Mouse (Mus musculus) stomach, postnatal 0 days (tissue): Measurements from ENCODE around the gene Hspb7. TPM values are rescaled to one million over a fixed set of nuclear protein-coding genes. Genes with fewer than 3 reads are reported as not detected.
A peak's percentile ranks its signal among the peaks of the same experiment; 100 is the strongest.

Source experiments
- ATAC-seq: fragments of 200-750 bp; cut with Nextera tagmentation; 2 replicates; pipeline ENCODE4 v1.8.0; 2017; ENCODE audit not compliant: low FRiP score, low TSS enrichment
- DNase-seq: peaks from one replicate; pipeline ENCODE4 v3.0.0-alpha.2; 2016; ENCODE audit warnings: low spot score
- H3K27ac ChIP-seq: fragments of 300-500 bp; sonication (generic); replicated peaks from 2 replicates; pipeline ENCODE4 v1.5.1; 2014; ENCODE audit warnings: mild to moderate bottlenecking, control low read depth
- H3K27me3 ChIP-seq: fragments of 300-500 bp; sonication (generic); 2 replicates; pipeline ENCODE4 v1.6.1; 2014; ENCODE audit warnings: low read length; ENCODE audit not compliant: control insufficient read depth, insufficient read depth
- H3K36me3 ChIP-seq: fragments of 300-500 bp; sonication (generic); 2 replicates; pipeline ENCODE4 v1.6.1; 2014; ENCODE audit warnings: low read length, mixed read lengths; ENCODE audit not compliant: control insufficient read depth, insufficient read depth
- H3K4me1 ChIP-seq: fragments of 300-500 bp; sonication (generic); replicated peaks from 2 replicates; pipeline ENCODE4 v1.6.1; 2014; ENCODE audit warnings: antibody characterized with exemption; ENCODE audit not compliant: control insufficient read depth, insufficient read depth
- H3K4me2 ChIP-seq: fragments of 300-500 bp; sonication (generic); replicated peaks from 2 replicates; pipeline ENCODE4 v1.6.1; 2014; ENCODE audit warnings: low read depth, mild to moderate bottlenecking, control low read depth, moderate library complexity
- H3K4me3 ChIP-seq: fragments of 300-500 bp; sonication (generic); 2 replicates; pipeline ENCODE4 v1.5.1; 2014; ENCODE audit warnings: low read depth, low read length, control low read depth
- H3K9ac ChIP-seq: fragments of 300-500 bp; sonication (generic); 2 replicates; pipeline ENCODE4 v1.6.1; 2014; ENCODE audit warnings: mild to moderate bottlenecking, low read length, control low read depth, mixed read lengths
- H3K9me3 ChIP-seq: fragments of 300-500 bp; sonication (generic); 2 replicates; pipeline ENCODE4 v1.6.1; 2016; ENCODE audit warnings: low read length; ENCODE audit not compliant: control insufficient read depth
- CTCF ChIP-seq: IDR thresholded peaks from 2 replicates; pipeline ENCODE4 v1.5.1; 2016; ENCODE audit warnings: antibody characterized with exemption, low read depth, mild to moderate bottlenecking, moderate library complexity
- EP300 ChIP-seq: optimal IDR thresholded peaks from 2 replicates; pipeline ENCODE3; 2016; ENCODE audit warnings: antibody characterized with exemption
- WGBS: fragments of 180-500 bp; shearing (Covaris S2); extraction: QIAGEN DNeasy Blood & Tissue Kit; methylation state at CpG from one replicate; pipeline ENCODE4 v1.1.7; 2014; 5-methylcytosine and 5-hydroxymethylcytosine counted together
- polyA plus RNA-seq: library from polyadenylated mRNA; unstranded; fragments of >200 nt; fragmentation: Nextera tagmentation; extraction: Ambion mirVana; gene quantifications from 2 replicates; pipeline ENCODE4 v1.2.1, GENCODE M21; 2015

Hspb7 gene
- polyA plus RNA-seq, 1 experiment from 2014 or later: 2.3 TPM

- no peak overlapping the region for H3K9ac ChIP-seq
- WGBS: 85% methylated on average over 15 of the region's 15 CpGs
- H3K4me2 ChIP-seq: no peak overlapping the region
- no peaks in the 10 kb centered on the region for H3K27me3 ChIP-seq
- ATAC-seq (no peak), DNase-seq (no peak)
- H3K9me3 ChIP-seq: no peaks in the 10 kb centered on the region
- H3K4me3 ChIP-seq: no peak overlapping the region
- peaks cover 37% of the 10 kb centered on the region for H3K36me3 ChIP-seq
- H3K4me1 ChIP-seq: no peaks in the 10 kb centered on the region
- H3K27ac ChIP-seq: no peak overlapping the region
- TF ChIP-seq CTCF (peak; percentile 46), EP300 (no peak)
Measured at GRCm38 (mm10) chr4:141466844-141467580, 46.4 kb downstream of the Hspb7 start.

- H3K27ac ChIP-seq: no peak overlapping the region
- H3K4me1 ChIP-seq: no peaks in the 10 kb centered on the region
- ATAC-seq (no peak), DNase-seq (no peak)
- no peak overlapping the region for H3K9ac ChIP-seq
- no peaks in the 10 kb centered on the region for H3K9me3 ChIP-seq
- peaks cover 41% of the 10 kb centered on the region for H3K36me3 ChIP-seq
- no peak for TF ChIP-seq CTCF
- TF ChIP-seq EP300: no peak
- no peaks in the 10 kb centered on the region for H3K27me3 ChIP-seq
- 84% methylated on average over 6 of the region's 6 CpGs for WGBS
- H3K4me3 ChIP-seq: no peak overlapping the region
- H3K4me2 ChIP-seq: no peak overlapping the region
Measured at GRCm38 (mm10) chr4:141467581-141467927, 47.0 kb downstream of the Hspb7 start.

DNA sequence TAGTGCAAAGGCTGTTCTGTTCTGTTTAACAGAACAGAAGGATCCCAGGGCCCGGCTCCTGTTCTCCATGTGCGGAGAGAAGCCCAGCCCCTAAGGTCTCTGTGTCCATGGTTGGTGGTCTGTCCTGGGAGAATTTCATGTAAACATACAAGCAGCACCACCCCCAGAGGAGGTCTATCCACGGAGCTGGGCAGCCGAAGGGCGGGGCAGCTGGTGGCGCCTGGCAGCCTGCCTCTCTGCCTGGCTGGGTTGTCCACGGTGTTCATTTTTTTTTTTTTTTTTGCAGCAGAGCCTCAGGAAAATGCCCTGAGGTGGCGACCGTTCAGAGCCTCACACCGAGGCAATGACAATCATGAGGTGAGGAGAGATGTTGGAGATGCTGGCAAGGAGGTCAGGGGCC is 48.0 kb downstream of the Hspb7 start:
- ATAC-seq: no peak
- Histone ChIP-seq H3K36me3 (peaks cover 38% of the 10 kb centered on the region), H3K4me3 (no peak overlapping the region), H3K27ac (no peak overlapping the region), H3K4me2 (no peak overlapping the region), H3K9me3 (no peaks in the 10 kb centered on the region), H3K4me1 (no peaks in the 10 kb centered on the region), H3K9ac (no peak overlapping the region), H3K27me3 (no peaks in the 10 kb centered on the region)
- 28% methylated on average over 10 of the region's 10 CpGs for WGBS
- no peak for DNase-seq
- no peak for TF ChIP-seq EP300
- no peak for TF ChIP-seq CTCF

DNA sequence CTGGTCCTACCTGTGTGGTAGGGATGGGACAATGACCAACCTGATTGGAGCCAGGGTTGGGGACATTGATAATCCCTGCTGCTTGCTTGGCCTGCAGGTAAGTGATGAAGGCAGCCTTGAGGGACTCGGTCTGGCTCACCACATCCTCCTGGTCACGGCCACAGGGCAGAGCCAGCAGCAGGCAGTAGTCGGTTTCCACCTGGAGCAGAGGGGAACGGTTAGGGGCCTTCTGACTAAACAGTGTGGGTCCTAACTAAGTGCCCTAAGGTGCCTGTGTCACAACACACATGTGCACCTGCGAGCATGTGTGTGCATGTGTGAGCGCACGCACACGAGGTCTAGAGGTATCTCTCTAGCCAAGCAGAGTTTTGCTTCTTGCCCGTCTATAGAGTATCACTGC is 48.8 kb downstream of the Hspb7 start:
- no peak overlapping the region for H3K4me2 ChIP-seq
- H3K4me3 ChIP-seq: no peak overlapping the region
- no peak overlapping the region for H3K9ac ChIP-seq
- H3K27me3 ChIP-seq: no peaks in the 10 kb centered on the region
- TF ChIP-seq EP300 (no peak), CTCF (no peak)
- peaks cover 38% of the 10 kb centered on the region for H3K36me3 ChIP-seq
- H3K27ac ChIP-seq: no peak overlapping the region
- DNase-seq (no peak), ATAC-seq (no peak)
- no peaks in the 10 kb centered on the region for H3K9me3 ChIP-seq
- 89% methylated on average over 9 of the region's 9 CpGs for WGBS
- H3K4me1 ChIP-seq: no peaks in the 10 kb centered on the region

DNA sequence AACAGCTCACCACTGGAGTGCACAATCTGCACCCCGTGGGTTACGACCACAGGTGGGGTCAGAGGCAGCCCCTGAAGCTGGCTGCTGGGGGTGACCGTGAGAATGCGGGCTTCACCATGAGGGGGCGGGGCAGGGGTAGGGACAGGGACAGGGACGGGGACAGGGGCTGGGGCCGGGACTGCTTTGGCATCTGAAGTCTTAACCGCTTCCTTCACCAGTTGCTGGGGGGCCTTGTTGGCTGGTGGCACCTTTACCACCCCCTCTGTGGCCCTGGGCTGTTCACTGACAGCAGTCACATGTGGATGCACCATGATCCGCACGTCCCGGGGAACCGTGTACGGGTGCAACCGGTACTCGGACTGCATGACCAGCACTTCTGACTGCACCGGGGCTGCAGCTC is 50.9 kb downstream of the Hspb7 start:
- peaks cover 44% of the 10 kb centered on the region for H3K36me3 ChIP-seq
- H3K9me3 ChIP-seq: no peaks in the 10 kb centered on the region
- no peaks in the 10 kb centered on the region for H3K27me3 ChIP-seq
- H3K4me1 ChIP-seq: no peaks in the 10 kb centered on the region
- H3K4me2 ChIP-seq: no peak overlapping the region
- DNase-seq: no peak
- TF ChIP-seq CTCF: no peak
- no peak for TF ChIP-seq EP300
- no peak overlapping the region for H3K9ac ChIP-seq
- no peak for ATAC-seq
- 98% methylated on average over 16 of the region's 16 CpGs for WGBS
- H3K27ac ChIP-seq: no peak overlapping the region
- H3K4me3 ChIP-seq: no peak overlapping the region

DNA sequence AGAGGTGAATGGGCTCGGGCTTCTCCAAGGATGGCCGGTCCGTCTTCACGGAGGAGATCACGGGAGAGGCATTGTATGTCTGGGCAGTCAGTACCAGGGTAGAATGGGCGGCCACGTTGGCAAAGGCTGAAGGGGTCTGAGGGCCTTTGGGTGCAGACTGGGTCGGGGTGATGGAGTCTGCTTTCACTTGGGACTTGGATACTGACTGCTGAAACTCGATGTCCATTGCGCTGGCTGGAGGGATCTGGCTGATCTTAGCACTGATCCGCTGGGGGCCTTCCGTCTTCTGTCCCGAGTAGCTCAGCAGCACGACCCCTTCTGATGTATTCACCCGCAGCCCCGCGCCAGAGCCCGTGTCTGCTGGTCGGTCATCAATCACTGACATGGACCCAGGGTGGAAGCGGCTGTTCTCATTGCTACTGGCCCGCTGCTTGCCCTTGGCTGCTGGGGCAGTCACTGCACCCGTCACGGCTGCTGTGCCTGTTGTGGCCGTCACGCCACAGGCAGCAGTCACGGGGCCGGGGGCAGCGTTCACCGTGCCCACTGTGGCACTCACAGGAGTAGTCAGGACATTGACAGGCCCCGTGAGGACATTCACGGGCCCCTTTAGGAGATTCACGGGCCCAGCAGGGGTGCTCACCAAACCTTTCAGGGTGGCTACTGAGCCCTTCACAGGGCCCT is 52.2 kb downstream of the Hspb7 start:
- no peaks in the 10 kb centered on the region for H3K27me3 ChIP-seq
- DNase-seq (no peak), ATAC-seq (no peak)
- H3K4me2 ChIP-seq: no peak overlapping the region
- H3K4me3 ChIP-seq: no peak overlapping the region
- H3K4me1 ChIP-seq: no peaks in the 10 kb centered on the region
- no peaks in the 10 kb centered on the region for H3K9me3 ChIP-seq
- 77% methylated on average over 32 of the region's 32 CpGs for WGBS
- H3K36me3 ChIP-seq: peaks cover 56% of the 10 kb centered on the region
- TF ChIP-seq CTCF: no peak
- no peak for TF ChIP-seq EP300
- H3K9ac ChIP-seq: no peak overlapping the region
- H3K27ac ChIP-seq: no peak overlapping the region
